Mouse (Mus musculus) liver, embryonic 15.5 days (tissue): ENCODE data around the gene Rit1. TPM values are rescaled to one million over a fixed set of nuclear protein-coding genes. Genes with fewer than 3 reads are reported as not detected.
A peak's percentile ranks its signal among the peaks of the same experiment; 100 is the strongest.

ENCODE experiments used
- ATAC-seq: fragments of 200-750 bp; cut with Nextera tagmentation; 2 replicates; pipeline ENCODE4 v1.8.0; 2017; ENCODE audit warnings: moderate number of reproducible peaks, mild to moderate bottlenecking, moderate library complexity; ENCODE audit not compliant: insufficient read depth
- H3K27ac ChIP-seq: fragments of 300-500 bp; sonication (generic); replicated peaks from 2 replicates; pipeline ENCODE4 v1.5.1; 2015; ENCODE audit warnings: mild to moderate bottlenecking, inconsistent platforms
- H3K27me3 ChIP-seq: fragments of 300-500 bp; sonication (generic); 2 replicates; pipeline ENCODE4 v1.6.1; 2015; ENCODE audit warnings: mild to moderate bottlenecking, inconsistent platforms
- H3K36me3 ChIP-seq: fragments of 300-500 bp; sonication (generic); replicated peaks from 2 replicates; pipeline ENCODE4 v1.6.1; 2015; ENCODE audit warnings: moderate library complexity, mild to moderate bottlenecking, inconsistent platforms
- H3K4me1 ChIP-seq: fragments of 300-500 bp; sonication (generic); replicated peaks from 2 replicates; pipeline ENCODE4 v1.6.1; 2015; ENCODE audit warnings: inconsistent platforms
- H3K4me2 ChIP-seq: fragments of 300-500 bp; sonication (generic); 2 replicates; pipeline ENCODE4 v1.6.1; 2015; ENCODE audit warnings: moderate library complexity, mild to moderate bottlenecking, inconsistent platforms
- H3K4me3 ChIP-seq: fragments of 300-500 bp; sonication (generic); replicated peaks from 2 replicates; pipeline ENCODE4 v1.5.1; 2015; ENCODE audit warnings: mild to moderate bottlenecking, inconsistent platforms
- H3K9ac ChIP-seq: fragments of 300-500 bp; sonication (generic); 2 replicates; pipeline ENCODE4 v1.6.1; 2015; ENCODE audit warnings: moderate library complexity, mild to moderate bottlenecking, inconsistent platforms
- H3K9me3 ChIP-seq: fragments of 300-500 bp; sonication (generic); replicated peaks from 2 replicates; pipeline ENCODE4 v1.6.1; 2016; ENCODE audit warnings: inconsistent platforms
- WGBS: fragments of 180-500 bp; shearing (Covaris S2); methylation state at CpG from one replicate; pipeline ENCODE4 v1.1.7; 2015; ENCODE audit warnings: mixed read lengths; ENCODE audit not compliant: insufficient replicate concordance; 5-methylcytosine and 5-hydroxymethylcytosine counted together
- polyA plus RNA-seq: library from polyadenylated mRNA; unstranded; fragments of >200 nt; fragmentation: Nextera tagmentation; extraction: Ambion mirVana; gene quantifications from 2 replicates; pipeline ENCODE4 v1.2.1, GENCODE M21; 2015

The Rit1 gene
- polyA plus RNA-seq, result 32.3 and 34.8 TPM in 2 replicates

GRCm38 (mm10) chr3:88716399-88717197 is at the start of gene Rit1:
Rit1 (plus strand) TSS chr3:88716838.
- H3K4me3 ChIP-seq, result peak within 1 kb of the TSS; percentile 73
- ATAC-seq, result peak; percentile 93
- WGBS, result under 1% methylated on average over 27 of the region's 27 CpGs
- H3K9me3 ChIP-seq, result no peaks in the 10 kb centered on the region
- peak within 1 kb of the TSS; percentile 81 for H3K27ac ChIP-seq
- H3K4me2 ChIP-seq, result peak within 1 kb of the TSS; percentile 75
- peak within 1 kb of the TSS; percentile 76 for H3K9ac ChIP-seq
- peaks cover 28% of the 10 kb centered on the region for H3K4me1 ChIP-seq
- peaks cover 55% of the 10 kb centered on the region for H3K36me3 ChIP-seq
- no peaks in the 10 kb centered on the region for H3K27me3 ChIP-seq

DNA sequence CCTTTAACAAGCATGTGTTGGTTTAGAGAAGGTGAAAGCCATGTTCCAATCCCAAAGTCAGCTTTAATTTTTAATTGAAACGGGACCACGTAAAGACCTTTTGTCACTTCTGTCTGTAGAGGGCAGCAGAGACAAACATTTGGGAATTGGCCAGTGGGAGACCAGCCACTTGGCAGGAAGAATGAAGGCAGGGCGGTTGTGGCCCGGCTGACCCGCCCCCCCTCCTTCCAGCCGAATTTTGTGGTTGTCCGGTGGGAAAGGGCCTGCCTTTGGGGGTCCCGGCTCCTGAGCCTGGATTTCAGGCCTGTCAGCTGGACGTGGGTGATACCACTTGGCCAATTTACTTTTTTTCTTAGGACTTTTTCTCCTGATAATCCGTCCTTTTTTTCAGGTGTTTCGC is 39.2 kb upstream of the Rit1 start:
- peak overlapping the region; percentile 49; the same call in 1 of the 2 replicates for H3K9ac ChIP-seq
- ATAC-seq, result no peak

GRCm38 (mm10) chr3:88683814-88684213 is 32.8 kb upstream of the Rit1 start:
- WGBS, result 57% methylated on average over 2 of the region's 2 CpGs
- H3K27ac ChIP-seq, result no peak overlapping the region
- H3K9ac ChIP-seq, result no peak overlapping the region
- ATAC-seq, result no peak
- no peak overlapping the region for H3K4me3 ChIP-seq
- H3K27me3 ChIP-seq, result no peaks in the 10 kb centered on the region
- peaks cover 8% of the 10 kb centered on the region for H3K36me3 ChIP-seq
- peaks cover 28% of the 10 kb centered on the region for H3K4me1 ChIP-seq
- no peak overlapping the region for H3K4me2 ChIP-seq
- no peaks in the 10 kb centered on the region for H3K9me3 ChIP-seq

More for the DNA sequence above, 39.2 kb upstream of the Rit1 start:
- H3K27me3 ChIP-seq, result no peaks in the 10 kb centered on the region
- peak overlapping the region; percentile 45 for H3K4me3 ChIP-seq
- H3K9me3 ChIP-seq, result no peaks in the 10 kb centered on the region
- H3K27ac ChIP-seq, result no peak overlapping the region
- no peaks in the 10 kb centered on the region for H3K36me3 ChIP-seq
- H3K4me1 ChIP-seq, result peaks cover 4% of the 10 kb centered on the region
- 11% methylated on average over 11 of the region's 11 CpGs for WGBS
- peak overlapping the region; percentile 72 for H3K4me2 ChIP-seq

DNA sequence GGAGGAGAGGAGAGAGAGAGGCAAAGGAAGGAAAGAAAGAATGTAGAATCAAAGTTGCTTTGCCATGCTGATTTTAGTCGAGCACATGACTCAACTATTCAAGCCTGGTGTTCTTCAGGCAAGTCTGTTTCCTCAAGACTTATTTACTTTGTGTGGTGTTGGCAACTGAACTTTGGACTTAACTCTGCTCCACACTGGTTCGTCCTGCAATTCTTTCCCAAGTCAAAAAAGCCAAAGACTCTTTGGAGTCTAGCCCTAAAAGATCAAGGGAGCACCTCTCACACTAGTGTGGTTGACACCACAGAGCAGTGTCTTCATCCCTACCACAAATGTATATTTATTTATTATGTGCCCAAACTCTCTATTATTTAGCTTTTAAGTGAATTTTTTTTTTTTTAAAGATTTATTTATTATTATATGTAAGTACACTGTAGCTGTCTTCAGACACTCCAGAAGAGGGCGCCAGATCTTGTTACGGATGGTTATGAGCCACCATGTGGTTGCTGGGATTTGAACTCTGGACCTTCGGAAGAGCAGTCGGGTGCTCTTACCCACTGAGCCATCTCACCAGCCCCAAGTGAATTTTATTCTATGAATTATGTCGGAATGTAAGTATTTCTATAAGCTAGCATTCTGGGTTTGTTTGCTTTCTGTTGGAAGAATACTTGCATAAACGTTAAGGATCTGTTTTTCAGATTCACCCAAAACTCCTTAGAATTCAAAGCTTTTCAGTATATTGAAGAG is 32.2 kb upstream of the Rit1 start:
- H3K4me3 ChIP-seq, result peak overlapping the region; percentile 76
- no peak for ATAC-seq
- H3K9ac ChIP-seq, result peak overlapping the region; percentile 44; the same call in 1 of the 2 replicates
- 42% methylated on average over 8 of the region's 8 CpGs for WGBS
- H3K9me3 ChIP-seq, result no peaks in the 10 kb centered on the region
- peak overlapping the region; percentile 85 for H3K27ac ChIP-seq
- H3K36me3 ChIP-seq, result peaks cover 14% of the 10 kb centered on the region
- no peaks in the 10 kb centered on the region for H3K27me3 ChIP-seq
- H3K4me2 ChIP-seq, result peak overlapping the region; percentile 84
- peaks cover 28% of the 10 kb centered on the region for H3K4me1 ChIP-seq

GRCm38 (mm10) chr3:88684980-88685941 is 31.4 kb upstream of the Rit1 start, which contains the start of gene Khdc4:
Khdc4 (plus strand) TSS chr3:88685803.
- Histone ChIP-seq H3K9me3 (no peaks in the 10 kb centered on the region), H3K9ac (peak within 1 kb of the TSS; percentile 83), H3K4me3 (peak within 1 kb of the TSS; percentile 76), H3K4me2 (peak within 1 kb of the TSS; percentile 84), H3K27me3 (no peaks in the 10 kb centered on the region), H3K4me1 (peaks cover 28% of the 10 kb centered on the region), H3K27ac (peak within 1 kb of the TSS; percentile 85), H3K36me3 (peaks cover 23% of the 10 kb centered on the region)
- ATAC-seq, result peak; percentile 99
- under 1% methylated on average over 47 of the region's 47 CpGs for WGBS

- peaks cover 30% of the 10 kb centered on the region for H3K36me3 ChIP-seq
- H3K4me2 ChIP-seq, result peak overlapping the region; percentile 84
- H3K4me3 ChIP-seq, result peak overlapping the region; percentile 76
- H3K9ac ChIP-seq, result peak overlapping the region; percentile 83
- H3K4me1 ChIP-seq, result peaks cover 28% of the 10 kb centered on the region
- H3K27ac ChIP-seq, result peak overlapping the region; percentile 85
- H3K9me3 ChIP-seq, result no peaks in the 10 kb centered on the region
- no peaks in the 10 kb centered on the region for H3K27me3 ChIP-seq
- ATAC-seq, result peak; percentile 59
- under 1% methylated on average over 44 of the region's 45 CpGs for whole genome bisulfite sequencing
These were observed 30.6 kb upstream of the Rit1 start for GRCm38 (mm10) chr3:88685958-88686451.

- Histone ChIP-seq H3K4me1 (peaks cover 28% of the 10 kb centered on the region), H3K9me3 (no peaks in the 10 kb centered on the region), H3K27ac (peak overlapping the region; percentile 85), H3K4me2 (peak overlapping the region; percentile 84), H3K36me3 (peaks cover 40% of the 10 kb centered on the region), H3K9ac (peak overlapping the region; percentile 83), H3K27me3 (no peaks in the 10 kb centered on the region), H3K4me3 (peak overlapping the region; percentile 76)
- 16% methylated on average over 13 of the region's 13 CpGs for WGBS
- ATAC-seq, result no peak
These were observed 29.7 kb upstream of the Rit1 start for GRCm38 (mm10) chr3:88686734-88687611.

GRCm38 (mm10) chr3:88689079-88689478 is 27.6 kb upstream of the Rit1 start:
- Histone ChIP-seq H3K36me3 (peaks cover 59% of the 10 kb centered on the region), H3K4me1 (peaks cover 27% of the 10 kb centered on the region), H3K27ac (no peak overlapping the region), H3K27me3 (no peaks in the 10 kb centered on the region), H3K4me3 (no peak overlapping the region), H3K4me2 (no peak overlapping the region), H3K9ac (no peak overlapping the region), H3K9me3 (no peaks in the 10 kb centered on the region)
- WGBS, result 76% methylated on average over 5 of the region's 5 CpGs
- ATAC-seq, result no peak

- ATAC-seq, result no peak
- Histone ChIP-seq H3K27ac (no peak overlapping the region), H3K36me3 (peaks cover 97% of the 10 kb centered on the region), H3K9me3 (no peaks in the 10 kb centered on the region), H3K27me3 (no peaks in the 10 kb centered on the region), H3K9ac (no peak overlapping the region), H3K4me3 (no peak overlapping the region), H3K4me2 (no peak overlapping the region), H3K4me1 (no peaks in the 10 kb centered on the region)
These were observed 21.1 kb upstream of the Rit1 start for GRCm38 (mm10) chr3:88695545-88695944.

GRCm38 (mm10) chr3:88698051-88698450 is 18.6 kb upstream of the Rit1 start:
- Histone ChIP-seq H3K36me3 (peaks cover 94% of the 10 kb centered on the region), H3K27me3 (no peaks in the 10 kb centered on the region), H3K9me3 (no peaks in the 10 kb centered on the region), H3K4me3 (no peak overlapping the region), H3K9ac (no peak overlapping the region), H3K27ac (no peak overlapping the region), H3K4me1 (no peaks in the 10 kb centered on the region), H3K4me2 (no peak overlapping the region)
- 74% methylated on average over 1 of the region's 1 CpGs for WGBS
- ATAC-seq, result no peak
